In the genomic region with DNA sequence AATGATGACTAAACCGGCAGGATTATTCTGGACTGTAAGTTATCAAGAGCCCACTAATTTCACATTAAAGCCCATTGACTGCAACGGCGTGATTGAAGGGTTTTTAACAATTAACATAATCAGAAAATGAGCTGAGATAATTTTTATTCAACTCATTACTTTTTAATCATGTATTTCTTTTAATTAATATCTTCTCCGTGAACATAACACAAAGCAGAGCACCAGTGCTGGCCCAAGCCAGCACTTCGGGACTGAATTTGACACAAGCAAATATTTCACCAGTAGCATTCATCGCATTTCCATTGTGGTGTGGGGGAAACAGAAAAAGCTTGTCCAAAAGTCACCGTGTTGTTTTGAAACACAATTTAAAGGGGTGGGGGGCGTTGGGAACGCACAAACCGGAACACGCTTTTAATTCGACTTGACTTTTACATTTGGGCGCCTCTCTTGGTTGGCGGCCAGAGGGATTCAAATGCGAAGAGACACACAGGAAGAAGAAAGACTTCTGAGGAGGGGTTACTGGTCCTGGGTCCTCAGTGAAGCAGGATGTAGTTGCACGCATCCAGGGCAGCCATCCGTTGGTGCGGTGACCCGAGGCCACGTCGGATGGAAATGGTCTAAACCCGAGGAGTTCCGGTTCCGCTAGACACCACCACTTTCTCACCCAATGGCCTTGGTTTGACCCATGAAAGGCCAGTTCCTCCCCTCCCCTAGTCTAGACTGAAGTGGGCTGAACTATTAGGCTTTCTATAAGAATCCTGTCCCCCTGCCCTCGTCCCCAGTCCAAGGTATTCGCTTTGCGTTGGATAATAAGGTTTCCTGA, we compare ENCODE assay signal across 8 mouse cellular contexts. TPM values are rescaled to one million over a fixed set of nuclear protein-coding genes. Genes with fewer than 3 reads are reported as not detected.
A peak's percentile ranks its signal among the peaks of the same experiment; 100 is the strongest.
DNase-seq lines count a peak whose midpoint lies in the region; ATAC-seq and TF ChIP-seq lines count a peak whose summit lies in the region.

No protein-coding gene starts in this region.

- TF ChIP-seq POLR2A in small intestine, adult 2 months (IDR thresholded peaks at IDR 0.05; ENCODE audit: low read depth, low read length), result no peak

- DNase-seq in cerebellum, adult 9-10 months, result peak; percentile 3
- DNase-seq in cerebellum, adult 11-12 months, result no peak
- DNase-seq in heart, postnatal 4 days, result peak; percentile 9
- peak; percentile 33 for DNase-seq in liver, postnatal 0 days
- DNase-seq in frontal cortex, postnatal 25 days (ENCODE audit: low spot score in 2 of 2), result no peak
- DNase-seq in urinary bladder, adult 18-20 months (ENCODE audit: low spot score in 2 of 2), result no peak

- 5% methylated on average over 27 of the region's 27 CpGs for WGBS in liver, postnatal 0 days (ENCODE audit: insufficient replicate concordance)
- 13% methylated on average over 27 of the region's 27 CpGs for whole genome bisulfite sequencing in small intestine, adult 2 months

- H3K9ac ChIP-seq in liver, postnatal 0 days (replicated peaks), result no peak overlapping the region

- no peaks in the 10 kb centered on the region for H3K9me3 ChIP-seq in liver, postnatal 0 days (ENCODE audit: low read length)

- no peak overlapping the region for H3K27ac ChIP-seq in liver, postnatal 0 days (ENCODE audit: low read depth)
- no peak overlapping the region for H3K27ac ChIP-seq in small intestine, adult 2 months (ENCODE audit: insufficient read depth, low read depth, low read length)

- no peaks in the 10 kb centered on the region for H3K36me3 ChIP-seq in liver, postnatal 0 days (replicated peaks; ENCODE audit: insufficient read depth, low read length)
- no peaks in the 10 kb centered on the region for H3K36me3 ChIP-seq in small intestine, adult 2 months (ENCODE audit: control insufficient read depth, insufficient read depth, low read length)

- ATAC-seq in CD4-positive, CD25-positive, alpha-beta regulatory T cell, adult 4 months, result peak; percentile 16
- ATAC-seq in liver, postnatal 0 days, result no peak; the same call in 1 of the 2 replicates

- H3K27me3 ChIP-seq in liver, postnatal 0 days (ENCODE audit: insufficient read depth, low read length), result peaks cover 63% of the 10 kb centered on the region
- peaks cover 57% of the 10 kb centered on the region for H3K27me3 ChIP-seq in small intestine, adult 2 months (ENCODE audit: control insufficient read depth, insufficient read depth, low read length)

- TF ChIP-seq EP300 in liver, postnatal 0 days (IDR thresholded peaks at IDR 0.05; ENCODE audit: low read depth), result no peak

- peaks cover 13% of the 10 kb centered on the region for H3K4me1 ChIP-seq in liver, postnatal 0 days (ENCODE audit: insufficient read depth)
- H3K4me1 ChIP-seq in small intestine, adult 2 months (ENCODE audit: control insufficient read depth, insufficient read depth, insufficient read length, low read length), result peaks cover 19% of the 10 kb centered on the region

- H3K4me3 ChIP-seq in liver, postnatal 0 days (ENCODE audit: low read depth, low read length), result peak overlapping the region; percentile 25
- H3K4me3 ChIP-seq in small intestine, adult 2 months (ENCODE audit: low read depth, low read length), result peak overlapping the region; percentile 40

- peak overlapping the region; percentile 58 for H3K4me2 ChIP-seq in liver, postnatal 0 days (ENCODE audit: low read depth, low read length)

- no peak for TF ChIP-seq CTCF in liver, postnatal 0 days (IDR thresholded peaks at IDR 0.05; ENCODE audit: low read depth)
- no peak for TF ChIP-seq CTCF in small intestine, adult 2 months (IDR thresholded peaks at IDR 0.05; ENCODE audit: extremely low read depth, insufficient read length, insufficient replicate concordance, low read depth, low read length)

RNA-seq across cellular contexts. Expression of gene Ostm1, which starts 52.9 kb away (rescaled TPM):
- 10 to 100 TPM; 39.9 TPM for polyA plus RNA-seq in CD4-positive, CD25-positive, alpha-beta regulatory T cell, adult 4 months (2017; shearing (Covaris generic))
- total RNA-seq in heart, postnatal 4 days (2021), result 10 to 100 TPM; 18.2 to 19.9 TPM
- 10.2 and 12.1 TPM in 2 replicates for polyA plus RNA-seq in liver, postnatal 0 days (2015; fragmentation: Nextera tagmentation; extraction: Ambion mirVana)
- polyA plus RNA-seq in small intestine, adult 2 months (2012; rRNA removed), result 8.0 and 13.0 TPM in 2 replicates

RNA-seq across cellular contexts. Expression of gene Nr2e1, which starts 53.1 kb away (rescaled TPM):
- polyA plus RNA-seq in CD4-positive, CD25-positive, alpha-beta regulatory T cell, adult 4 months (2017; shearing (Covaris generic)), result not detected
- not detected for total RNA-seq in heart, postnatal 4 days (2021)
- not detected in 2 replicates for polyA plus RNA-seq in liver, postnatal 0 days (2015; fragmentation: Nextera tagmentation; extraction: Ambion mirVana)
- not detected in 2 replicates for polyA plus RNA-seq in small intestine, adult 2 months (2012; rRNA removed)

Comparison
In these comparisons a context has a peak if more than half of its experiments do, and no peak if none do; other contexts are left out.
1. DNase-seq: peak in cerebellum, adult 9-10 months (single experiment), heart, postnatal 4 days (single experiment) and liver, postnatal 0 days (single experiment); none in cerebellum, adult 11-12 months (single experiment), frontal cortex, postnatal 25 days (0 of 2) and urinary bladder, adult 18-20 months (0 of 2).